Mouse (Mus musculus) C2C12 (cell line): ENCODE measurements at regions not wholly inside any gene's neighbourhood (a gene's known extent, or its start where the extent isn't known, plus 50 kb on each side); places are given as distances from the start of the nearest gene placed in this dataset.

ENCODE experiments used
- H3K27me3 ChIP-seq: one replicate; pipeline ENCODE4 v1.6.1; 2011; ENCODE audit not compliant: control insufficient read depth, insufficient read depth, insufficient read length
- H3K36me3 ChIP-seq: one replicate; pipeline ENCODE4 v1.6.1; 2011; ENCODE audit not compliant: control insufficient read depth, insufficient read depth
- H3K4me3 ChIP-seq: one replicate; pipeline ENCODE4 v1.5.1; 2011; ENCODE audit warnings: mild to moderate bottlenecking, control low read depth; ENCODE audit not compliant: poor library complexity, insufficient read depth, severe bottlenecking
- H3K79me2 ChIP-seq: one replicate; pipeline ENCODE4 v1.6.1; 2011; ENCODE audit not compliant: control insufficient read depth, insufficient read depth
- H3K79me3 ChIP-seq: one replicate; pipeline ENCODE4 v1.6.1; 2011; ENCODE audit warnings: low read depth, control low read depth
- H3ac ChIP-seq: one replicate; pipeline ENCODE3; 2011; ENCODE audit warnings: low read depth; ENCODE audit not compliant: control insufficient read depth, insufficient read length
- CEBPB ChIP-seq: IDR thresholded peaks from one replicate; pipeline ENCODE4 v1.6.1; 2011; ENCODE audit warnings: low read depth, mild to moderate bottlenecking, control low read depth, moderate library complexity
- FOSL1 ChIP-seq: IDR thresholded peaks from one replicate; pipeline ENCODE4 v1.8.0; 2011; ENCODE audit warnings: mild to moderate bottlenecking, low read length; ENCODE audit not compliant: poor library complexity, insufficient read depth, severe bottlenecking
- MAX ChIP-seq: IDR thresholded peaks from one replicate; pipeline ENCODE4 v1.6.1; 2011; ENCODE audit warnings: mild to moderate bottlenecking, control low read depth
- USF1 ChIP-seq: IDR thresholded peaks from one replicate; pipeline ENCODE4 v1.6.1; 2011; ENCODE audit warnings: low read depth, mild to moderate bottlenecking, control low read depth, moderate library complexity

DNA sequence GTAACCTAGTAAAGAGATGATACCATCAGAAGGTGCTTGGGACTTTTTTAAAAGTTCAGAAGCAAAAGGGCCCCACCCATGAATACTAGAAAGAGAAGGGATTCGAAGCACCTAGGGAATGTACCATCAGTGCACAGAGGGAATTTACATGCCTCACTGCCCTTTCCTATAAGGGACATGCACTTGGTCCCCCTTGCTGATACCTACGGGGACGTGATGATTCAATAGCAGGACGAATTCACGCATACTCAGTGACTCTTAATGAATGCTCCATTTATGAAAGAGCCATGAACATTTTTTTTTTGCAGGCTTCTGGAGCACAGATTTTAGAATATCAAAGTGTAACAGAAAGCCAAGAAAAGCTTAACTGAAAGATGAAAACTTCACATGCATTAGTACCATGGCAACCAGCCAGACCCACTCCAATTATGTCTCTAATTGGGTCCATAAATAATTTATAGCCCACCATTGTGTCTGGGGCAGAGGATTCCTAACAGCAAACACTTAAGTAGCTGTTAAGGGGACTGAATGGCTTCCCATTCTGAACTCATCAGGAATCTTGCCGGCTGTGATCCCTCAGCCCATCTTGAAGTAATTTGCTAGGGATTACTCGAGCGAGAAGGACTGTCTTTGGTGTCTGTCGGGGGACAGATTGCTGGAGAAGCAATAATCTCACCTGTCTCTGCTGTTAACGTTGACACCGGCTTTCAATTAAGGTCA, 59.4 kb upstream of the Prokr2 start:
- Histone ChIP-seq H3K4me3 (no peak overlapping the region), H3K79me2 (no peaks in the 10 kb centered on the region), H3K79me3 (no peaks in the 10 kb centered on the region), H3K27me3 (peaks cover 38% of the 10 kb centered on the region), H3ac (no peak overlapping the region), H3K36me3 (no peaks in the 10 kb centered on the region)
- TF ChIP-seq FOSL1 (no peak), CEBPB (no peak), MAX (no peak), USF1 (no peak)
